ENCODE assay signal across 15 mouse cellular contexts in the genomic region with DNA sequence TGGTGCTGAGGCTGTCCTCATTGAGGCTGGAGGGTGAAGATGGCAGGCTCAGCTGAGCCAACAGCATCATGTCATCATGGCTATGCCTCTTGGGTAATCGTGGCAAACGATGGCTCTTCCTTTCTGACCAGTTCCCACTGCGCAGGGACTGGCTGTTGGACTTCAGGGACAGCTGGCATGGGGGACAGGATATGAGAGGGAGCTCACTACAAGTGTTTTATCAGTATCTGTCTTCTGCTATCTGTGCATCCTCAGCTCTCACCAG. TPM values are rescaled to one million over a fixed set of nuclear protein-coding genes. Genes with fewer than 3 reads are reported as not detected.
A peak's percentile ranks its signal among the peaks of the same experiment; 100 is the strongest.
DNase-seq lines count a peak whose midpoint lies in the region; ATAC-seq and TF ChIP-seq lines count a peak whose summit lies in the region.
"Had no signal": no experiment of that assay in that cellular context is flagged by ENCODE, and none has a peak within 500 bp of the region (broad histone marks: within the 10 kb centered on the region; RNA-seq: fewer than 3 reads in every experiment).

No protein-coding gene starts in this region.

- TF ChIP-seq CTCF in layer of hippocampus, adult 2 months (conservative IDR thresholded peaks at IDR 0.05): no peak
- TF ChIP-seq CTCF in bone marrow macrophage, adult 2 months (IDR thresholded peaks at IDR 0.05; ENCODE audit: low read depth, low read length): no peak

- H3K36me3 ChIP-seq in heart, embryonic 14.5 days (ENCODE audit: control insufficient read depth, insufficient read depth, low read length): peaks cover 72% of the 10 kb centered on the region
- no peaks in the 10 kb centered on the region for H3K36me3 ChIP-seq in macrophage (ENCODE audit: inconsistent target)
- H3K36me3 ChIP-seq: forebrain, embryonic 15.5 days; G1E had no signal

- no peak overlapping the region for H3K4me2 ChIP-seq in heart, embryonic 14.5 days (ENCODE audit: low read length)
- H3K4me2 ChIP-seq: forebrain, embryonic 15.5 days; limb, embryonic 15.5 days had no signal

- no peak for DNase-seq in heart, postnatal 25 days (ENCODE audit: low spot score)
- no peak for DNase-seq in layer of hippocampus, adult 2 months (ENCODE audit: low spot score in 2 of 2)
- no peak for DNase-seq in layer of hippocampus, postnatal 25 days (ENCODE audit: extremely low spot score in 1 of 2, low spot score in 1 of 2)
- no peak for DNase-seq in cerebellum, adult 18-20 months
- no peak for DNase-seq in cerebellum, adult 11-12 months
- DNase-seq: adrenal gland, postnatal 14 days; gastrocnemius, postnatal 14 days; right cerebral cortex, postnatal 14 days had no signal

- peak overlapping the region; percentile 31 to 64; a peak in 3 of 4 replicates for H3K27ac ChIP-seq in heart, embryonic 14.5 days (replicated peaks in 1 of 2; ENCODE audit: control insufficient read depth in 1 of 2, insufficient read depth in 1 of 2, low read depth in 2 of 2, low read length in 2 of 2)
- peak overlapping the region; percentile 61 for H3K27ac ChIP-seq in layer of hippocampus, adult 2 months
- H3K27ac ChIP-seq in bone marrow macrophage, adult 2 months (ENCODE audit: insufficient read depth, low read depth, low read length): peak overlapping the region; percentile 67
- H3K27ac ChIP-seq in macrophage: peak overlapping the region; percentile 5; the same call in 1 of the 2 replicates
- H3K27ac ChIP-seq: forebrain, embryonic 15.5 days; limb, embryonic 15.5 days had no signal

- no peaks in the 10 kb centered on the region for H3K9me3 ChIP-seq in heart, embryonic 14.5 days (ENCODE audit: control insufficient read depth, low read length)
- H3K9me3 ChIP-seq: forebrain, embryonic 15.5 days; G1E; limb, embryonic 15.5 days had no signal

- no peak for TF ChIP-seq POLR2A in bone marrow macrophage, adult 2 months (IDR thresholded peaks at IDR 0.05; ENCODE audit: borderline replicate concordance, low read depth, low read length)

- H3K4me3 ChIP-seq in heart, embryonic 14.5 days (ENCODE audit: control insufficient read depth in 1 of 2, insufficient read depth in 1 of 2, low read depth in 1 of 2, low read length in 2 of 2): no peak overlapping the region
- no peak overlapping the region for H3K4me3 ChIP-seq in layer of hippocampus, adult 2 months
- no peak overlapping the region for H3K4me3 ChIP-seq in bone marrow macrophage, adult 2 months (ENCODE audit: insufficient read depth, low read length)
- H3K4me3 ChIP-seq in macrophage (ENCODE audit: inconsistent target): no peak overlapping the region
- H3K4me3 ChIP-seq: forebrain, embryonic 15.5 days; limb, embryonic 15.5 days had no signal

- H3K79me2 ChIP-seq in macrophage (ENCODE audit: inconsistent target): no peaks in the 10 kb centered on the region

- 66% methylated on average over 3 of the region's 3 CpGs for WGBS in heart, embryonic 14.5 days
- WGBS in macrophage (ENCODE audit: missing documents): 34% methylated on average over 3 of the region's 3 CpGs

- no peaks in the 10 kb centered on the region for H3K27me3 ChIP-seq in heart, embryonic 14.5 days (ENCODE audit: control insufficient read depth, insufficient read depth, low read length)
- H3K27me3 ChIP-seq: forebrain, embryonic 15.5 days; limb, embryonic 15.5 days had no signal

- intact Hi-C loops in heart, postnatal 25 days (cut with DNase I): no loop called here

- peaks cover 7 to 12% of the 10 kb centered on the region in 2 experiments; a peak in 3 of 4 replicates for H3K4me1 ChIP-seq in heart, embryonic 14.5 days (ENCODE audit: control insufficient read depth in 2 of 2, insufficient read depth in 2 of 2, low read length in 2 of 2)
- H3K4me1 ChIP-seq in bone marrow macrophage, adult 2 months (ENCODE audit: control insufficient read depth, insufficient read depth, low read length): peaks cover 36% of the 10 kb centered on the region
- H3K4me1 ChIP-seq: forebrain, embryonic 15.5 days had no signal

- no peak overlapping the region for H3K9ac ChIP-seq in heart, embryonic 14.5 days (ENCODE audit: low read length)
- H3K9ac ChIP-seq: forebrain, embryonic 15.5 days; limb, embryonic 15.5 days had no signal

- ATAC-seq in heart, embryonic 14.5 days (ENCODE audit: insufficient number of reproducible peaks, insufficient read depth, low FRiP score, low read depth): no peak
- ATAC-seq: forebrain, embryonic 15.5 days had no signal

RNA-seq across cellular contexts. Expression of gene Rpl27a, which starts 23.3 kb away (rescaled TPM):
- polyA plus RNA-seq in heart, embryonic 14.5 days (2014; fragmentation: Nextera tagmentation; extraction: Ambion mirVana): 82.8 and 86.9 TPM in 2 replicates
- total RNA-seq in heart, postnatal 25 days (2021): 100 to 1,000 TPM in 1 of 2 experiments, 10 to 100 TPM in 1; 95.9 to 104 TPM
- total RNA-seq in layer of hippocampus, adult 2 months (2021): 100 to 1,000 TPM; 143 to 145 TPM
- 100 to 1,000 TPM; 129 to 142 TPM for total RNA-seq in layer of hippocampus, postnatal 25 days (2021)
- 238 and 334 TPM in 2 replicates for polyA plus RNA-seq in bone marrow macrophage, adult 2 months (2012; ENCODE audit: insufficient read depth, insufficient read length, missing spikeins)
- total RNA-seq in macrophage (2018; cell fraction: chromatin; rRNA removed): 100 to 1,000 TPM in 24 of 26 experiments, 10 to 100 TPM in 2; 98.0 to 211 (median 133) TPM
- 100 to 1,000 TPM; 286 to 633 (median 421) TPM for total RNA-seq in macrophage (2018; cell fraction: cytosol; rRNA removed)
- total RNA-seq in macrophage (2018; cell fraction: nucleus; rRNA removed): 100 to 1,000 TPM in 23 of 26 experiments, 10 to 100 TPM in 3; 87.4 to 264 (median 143) TPM
- polyA plus RNA-seq in macrophage (2018): 200 to 514 TPM (median 483 TPM) in 3 replicates

RNA-seq across cellular contexts. Expression of gene Trim66, which starts 34.4 kb away (rescaled TPM):
- 0.11 and 0.13 TPM in 2 replicates for polyA plus RNA-seq in heart, embryonic 14.5 days (2014; fragmentation: Nextera tagmentation; extraction: Ambion mirVana)
- total RNA-seq in heart, postnatal 25 days (2021): under 1 TPM; 0.05 to 0.06 TPM
- total RNA-seq in layer of hippocampus, adult 2 months (2021): 1 to 10 TPM; 5.0 to 6.0 TPM
- 1 to 10 TPM; 4.5 to 5.0 TPM for total RNA-seq in layer of hippocampus, postnatal 25 days (2021)
- polyA plus RNA-seq in bone marrow macrophage, adult 2 months (2012; ENCODE audit: insufficient read depth, insufficient read length, missing spikeins): not detected in 2 replicates
- 1 to 10 TPM in 3 of 26 experiments, under 1 TPM in 23; 0.10 to 3.5 (median 0.36) TPM for total RNA-seq in macrophage (2018; cell fraction: chromatin; rRNA removed)
- under 1 TPM in 25 of 26 experiments, not detected in 1; under 0.01 to 0.14 (median 0.04) TPM for total RNA-seq in macrophage (2018; cell fraction: cytosol; rRNA removed)
- under 1 TPM in 24 of 26 experiments, not detected in 2; 0.04 to 0.54 (median 0.15) TPM for total RNA-seq in macrophage (2018; cell fraction: nucleus; rRNA removed)
- 0.04 to 0.05 TPM (median 0.05 TPM) in 3 replicates for polyA plus RNA-seq in macrophage (2018)
- total RNA-seq: megakaryocyte-erythroid progenitor cell, adult 5-6 weeks had no signal

Comparison
In these comparisons a context has a peak if more than half of its experiments do, and no peak if none do; other contexts are left out.
1. H3K27ac ChIP-seq: peak in every context shown above with its lines; median percentile 67 in bone marrow macrophage, adult 2 months; 61 in layer of hippocampus, adult 2 months; 48 in heart, embryonic 14.5 days; 5 in macrophage.
2. RNA of gene Trim66, which starts 34.4 kb away (total RNA-seq): 5.0 to 6.0 TPM in layer of hippocampus, adult 2 months and 4.5 to 5.0 TPM in layer of hippocampus, postnatal 25 days; 0.05 to 0.06 TPM in heart, postnatal 25 days; every median in the first group is over 4 times any median in the second.